Mouse (Mus musculus): Measurements from ENCODE around the gene Ano4.
A peak's percentile ranks its signal among the peaks of the same experiment; 100 is the strongest.
"Not testable (repeated sequence)": the region's sequence is repeated elsewhere in the genome, so short reads cannot be mapped to it uniquely, and the experiment has no call there.

Gene Ano4

GRCm38 (mm10) chr10:89121391-89121790 is 223.2 kb downstream of the Ano4 start:
- peak; percentile 20 for DNase-seq (ENCODE audit: low read depth)

DNA sequence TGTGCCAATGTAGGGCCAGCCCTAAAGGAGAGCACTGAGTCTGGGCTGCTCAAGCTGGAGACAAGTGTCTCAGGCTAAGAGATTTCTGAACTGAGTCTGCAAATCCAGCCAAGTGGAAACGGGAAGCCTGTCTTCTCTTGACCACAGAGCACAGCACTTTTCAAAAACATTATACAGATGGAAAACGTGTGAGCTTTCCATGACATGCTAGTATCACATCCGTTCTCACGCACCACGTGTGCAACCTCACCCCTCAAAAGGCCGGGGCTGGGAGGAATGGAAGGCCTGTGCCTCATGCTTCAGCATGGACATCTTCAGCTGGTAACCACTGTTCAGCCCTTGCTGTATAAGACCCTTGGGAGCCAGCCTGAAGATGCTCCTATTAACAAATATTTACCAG is 230.2 kb downstream of the Ano4 start:
- no peak for DNase-seq (ENCODE audit: low read depth)

DNA sequence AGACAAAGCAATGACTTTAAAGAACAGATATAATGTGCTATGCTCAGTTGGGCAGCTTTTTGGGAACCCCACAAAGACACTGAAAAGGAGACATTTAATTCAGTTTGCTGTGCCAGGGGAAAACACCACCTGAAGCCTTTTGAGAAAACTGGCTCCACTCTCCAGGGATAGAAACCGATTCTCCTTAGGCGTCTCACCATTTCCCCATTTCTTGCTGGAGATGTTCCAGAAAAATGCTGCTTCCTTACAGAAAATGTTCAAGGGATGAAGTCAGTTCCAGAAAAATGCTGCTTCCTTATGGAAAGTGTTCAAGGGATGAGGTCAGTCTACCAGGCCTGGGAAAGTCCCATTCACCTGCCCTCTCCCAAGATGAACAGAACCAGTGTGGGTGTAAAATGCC is 233.1 kb downstream of the Ano4 start:
- DNase-seq (ENCODE audit: low read depth): no peak

- no peak for DNase-seq (ENCODE audit: low read depth)
Measured at GRCm38 (mm10) chr10:89110917-89111316, 233.6 kb downstream of the Ano4 start.

DNA sequence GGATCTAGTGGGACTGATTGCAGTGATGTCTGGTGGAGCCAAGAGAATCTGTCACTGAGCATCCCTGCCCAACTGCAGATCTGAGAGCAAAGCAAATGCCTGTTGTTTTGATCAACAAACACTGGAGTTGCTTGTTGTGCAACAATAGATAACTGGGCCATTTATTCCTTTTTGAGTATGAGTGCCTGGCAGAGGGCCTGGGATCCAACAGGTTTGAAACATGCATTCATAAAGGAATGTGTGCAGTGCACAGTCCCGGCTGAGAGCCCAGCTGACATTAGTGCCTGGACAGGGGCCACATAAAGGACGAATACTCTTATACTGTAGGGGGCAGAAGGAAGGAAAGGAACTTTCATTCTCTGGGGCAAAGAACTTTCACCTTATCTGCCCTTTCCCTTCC is 241.0 kb downstream of the Ano4 start:
- DNase-seq (ENCODE audit: low read depth): no peak

GRCm38 (mm10) chr10:89102025-89102424 is 242.5 kb downstream of the Ano4 start:
- DNase-seq (ENCODE audit: low read depth): no peak

DNA sequence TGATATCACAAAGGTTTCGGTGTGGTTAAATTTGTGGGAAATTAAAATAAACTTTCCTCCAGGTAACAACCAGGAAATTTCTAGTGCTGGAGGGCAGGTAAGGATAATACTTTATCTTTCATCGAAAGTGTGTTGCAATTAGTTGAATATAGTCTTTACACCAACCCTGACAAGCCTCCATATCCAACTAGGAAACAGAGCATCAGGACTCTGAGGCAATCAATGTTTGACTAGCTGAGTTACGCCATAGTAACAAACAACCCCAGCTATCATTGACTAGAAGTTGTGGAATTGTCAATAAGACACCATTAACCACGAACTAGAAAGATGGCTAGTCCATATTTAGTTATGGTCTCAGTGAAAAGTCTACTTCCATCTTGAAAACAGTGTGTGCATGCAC is 246.4 kb downstream of the Ano4 start:
- DNase-seq (ENCODE audit: low read depth): no peak

DNA sequence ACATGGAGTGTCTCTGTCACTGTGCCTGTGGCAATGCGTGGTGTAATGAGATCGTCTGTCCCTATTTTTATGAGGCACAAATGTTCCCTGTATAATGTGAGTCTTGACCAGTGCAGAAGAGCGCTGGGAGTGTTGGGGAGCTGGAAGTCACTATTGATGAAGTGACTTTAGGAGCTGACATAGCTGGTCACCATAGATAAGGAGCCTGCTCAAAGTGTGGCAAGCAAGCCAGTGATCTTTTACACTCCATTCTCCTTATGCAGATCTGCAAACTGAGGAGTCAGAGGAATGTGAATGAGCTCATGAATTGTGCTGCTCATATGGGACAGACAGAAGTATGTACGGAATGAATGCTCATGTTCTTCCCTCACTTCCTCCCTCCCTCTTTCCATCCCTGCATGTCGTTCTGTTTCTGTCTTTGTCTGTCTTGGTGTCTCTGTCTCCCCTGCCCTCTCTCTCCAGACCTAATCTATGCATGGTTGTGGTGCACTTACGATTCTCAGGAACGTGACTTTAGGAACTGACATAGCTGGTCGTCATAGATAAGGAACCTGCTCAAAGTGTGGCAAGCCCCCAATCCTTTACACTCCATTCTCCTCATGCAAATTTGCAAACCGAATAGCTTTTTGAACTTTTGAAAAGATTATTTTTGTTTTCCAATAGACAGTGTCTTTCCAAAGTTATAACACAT is 252.1 kb downstream of the Ano4 start:
- DNase-seq (ENCODE audit: low read depth): no peak

DNA sequence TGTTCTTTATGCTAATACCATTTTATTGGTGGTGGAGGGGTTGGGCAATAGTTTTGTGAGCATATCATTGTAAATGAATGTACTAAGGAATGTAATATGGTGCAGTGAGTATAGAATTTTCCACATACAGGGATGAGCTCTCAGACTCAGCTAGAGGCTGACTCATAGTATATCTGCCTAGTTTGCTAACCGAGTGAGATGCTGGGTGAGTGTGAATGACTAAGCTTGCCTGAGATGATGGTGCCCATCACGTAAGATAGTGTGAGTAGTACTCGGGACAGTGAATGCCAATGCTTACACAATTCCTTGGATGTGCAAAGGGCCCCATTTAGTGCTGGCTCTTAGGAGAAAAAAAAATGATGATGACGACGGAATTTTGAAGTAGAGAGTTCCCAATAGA is 267.1 kb downstream of the Ano4 start:
- no peak for DNase-seq (ENCODE audit: low read depth)

DNA sequence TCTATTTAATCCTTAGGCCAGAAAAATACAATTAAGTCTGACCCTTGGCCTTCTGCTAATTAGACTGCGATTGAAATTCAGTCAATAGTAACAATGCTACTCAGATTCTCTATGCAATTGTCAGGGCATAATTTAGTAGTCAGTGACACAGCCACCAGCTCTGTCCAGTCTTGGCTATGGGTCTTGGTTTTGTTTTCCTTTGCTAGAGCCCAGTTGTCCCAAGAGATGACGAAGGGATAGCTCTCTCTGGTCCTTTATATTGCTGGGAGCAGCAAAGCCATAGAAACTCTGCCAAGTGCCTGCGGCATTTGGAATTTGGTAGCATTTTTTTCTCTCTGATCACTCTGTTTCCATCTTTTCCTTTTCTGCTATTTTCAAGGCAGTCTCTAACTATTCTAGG is 288.7 kb downstream of the Ano4 start:
- no peak for DNase-seq (ENCODE audit: low read depth)

GRCm38 (mm10) chr10:89044921-89045320 is 299.6 kb downstream of the Ano4 start:
- DNase-seq (ENCODE audit: low read depth): not testable (repeated sequence)

GRCm38 (mm10) chr10:89044166-89044565 is 300.4 kb downstream of the Ano4 start:
- no peak for DNase-seq (ENCODE audit: low read depth)

DNA sequence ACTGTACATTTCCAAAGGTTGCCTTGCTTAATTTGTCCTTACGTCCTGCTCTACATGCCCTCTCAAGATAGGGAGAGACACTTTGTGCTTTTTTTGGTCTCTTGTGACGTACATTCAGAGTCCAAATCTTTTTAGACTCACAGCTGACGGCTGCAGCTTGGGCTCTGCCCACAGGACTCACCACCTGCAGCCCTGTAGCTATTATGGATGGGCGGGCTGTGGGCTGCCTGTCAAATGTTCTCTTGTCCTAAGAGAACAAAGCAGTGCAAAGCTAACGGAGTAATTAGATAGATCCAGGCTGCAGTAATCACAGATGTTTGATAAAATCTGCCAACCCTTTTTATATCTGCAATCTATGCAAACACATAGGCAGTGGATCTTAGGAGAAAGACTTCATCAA is 325.6 kb downstream of the Ano4 start:
- no peak for DNase-seq (ENCODE audit: low read depth)

DNA sequence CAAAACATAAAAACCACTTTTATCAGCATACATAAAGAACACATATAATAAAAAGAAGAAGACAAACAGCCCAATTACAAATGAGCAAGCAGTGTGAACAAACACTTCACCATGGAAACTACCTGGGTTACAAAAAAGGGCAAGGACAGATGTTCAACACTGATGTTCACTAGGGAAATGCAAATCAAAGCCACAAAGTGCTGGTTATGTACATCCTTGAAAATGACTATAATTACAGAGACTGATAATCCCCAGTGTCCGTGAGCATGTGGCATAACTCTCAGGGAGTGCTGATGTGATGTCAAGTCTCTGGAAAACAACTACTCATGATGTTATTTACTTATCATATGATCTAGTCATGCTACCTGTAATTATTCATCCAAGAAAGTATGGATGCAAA is 336.3 kb downstream of the Ano4 start:
- no peak for DNase-seq (ENCODE audit: low read depth)

DNA sequence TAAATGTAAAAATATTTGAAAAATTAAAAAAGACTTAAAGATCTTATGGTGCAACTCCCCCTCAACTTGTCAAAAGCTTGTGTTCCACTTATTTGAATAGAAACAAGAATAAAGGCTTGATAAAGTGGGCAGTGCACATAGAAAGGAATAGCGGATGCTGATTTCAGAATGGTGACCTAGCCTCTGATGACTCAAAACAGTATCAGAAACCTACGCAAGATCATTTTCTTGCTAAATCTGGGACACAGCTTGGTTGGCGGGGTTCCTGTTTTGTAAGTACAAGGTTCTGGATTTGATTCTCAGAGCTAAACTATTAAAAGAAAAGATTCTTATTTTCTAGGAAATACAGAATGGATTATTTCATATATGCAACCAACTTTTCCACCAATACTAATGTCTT is 340.0 kb downstream of the Ano4 start:
- no peak for DNase-seq (ENCODE audit: low read depth)

DNA sequence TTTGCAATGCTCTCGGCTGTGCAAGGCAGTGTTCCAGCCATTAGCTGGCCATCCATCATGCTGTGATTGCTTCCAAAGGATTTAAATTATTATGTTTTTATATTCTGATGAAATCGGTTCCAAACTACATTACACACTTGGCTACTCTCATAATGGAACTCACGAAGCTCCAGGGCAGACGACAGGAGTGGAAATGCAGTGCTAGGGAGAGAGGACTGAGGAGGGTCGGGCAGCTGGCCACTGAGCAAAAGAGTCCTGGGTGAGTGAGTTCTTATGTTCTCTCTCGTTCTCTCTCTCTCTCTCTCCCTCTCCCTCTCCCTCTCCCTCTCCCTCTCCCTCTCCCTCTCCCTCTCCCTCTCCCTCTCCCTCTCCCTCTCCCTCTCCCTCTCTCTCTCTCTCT is 357.6 kb downstream of the Ano4 start:
- no peak for DNase-seq (ENCODE audit: low read depth)

- DNase-seq (ENCODE audit: low read depth): peak; percentile 15
Measured at GRCm38 (mm10) chr10:88983444-88983843, 361.1 kb downstream of the Ano4 start.

DNA sequence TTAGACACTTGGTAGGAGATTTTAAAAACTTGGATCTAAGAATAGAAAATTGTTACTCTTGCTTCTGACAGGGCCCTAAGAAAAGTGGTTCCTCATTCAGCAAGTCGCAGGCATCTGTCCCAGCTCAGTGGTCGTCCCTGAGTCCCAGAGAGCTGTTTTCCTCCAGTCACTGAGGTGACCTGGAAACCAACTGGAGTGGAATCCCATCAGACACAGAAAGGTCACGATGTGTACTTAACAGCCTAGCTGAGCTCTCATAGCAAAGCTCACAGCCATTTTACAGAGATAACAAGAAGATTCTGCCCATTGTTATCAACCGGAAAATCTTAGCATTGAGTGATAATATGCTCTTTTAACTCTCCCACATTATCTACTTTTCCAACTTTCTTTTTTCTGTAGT is 365.1 kb downstream of the Ano4 start:
- DNase-seq (ENCODE audit: low read depth): no peak

DNA sequence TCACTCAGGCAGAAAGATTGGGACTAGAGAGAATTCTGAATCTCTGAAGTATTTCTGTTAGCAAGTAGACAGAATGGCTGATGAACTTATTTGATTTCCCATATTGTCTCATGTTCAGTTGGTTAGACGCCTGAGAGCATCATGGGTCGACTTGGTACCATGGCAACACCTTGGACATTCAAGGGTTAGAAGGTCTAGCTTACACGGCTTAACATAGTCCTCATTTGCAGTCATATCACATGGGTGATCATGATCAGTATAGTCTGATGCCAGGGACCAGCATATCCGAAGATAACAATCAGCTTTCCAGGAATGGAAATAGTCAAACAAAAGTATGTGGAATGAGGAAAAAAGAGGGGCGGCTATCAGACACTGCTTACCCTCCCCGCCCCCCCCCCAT is 365.6 kb downstream of the Ano4 start:
- no peak for DNase-seq (ENCODE audit: low read depth)

DNA sequence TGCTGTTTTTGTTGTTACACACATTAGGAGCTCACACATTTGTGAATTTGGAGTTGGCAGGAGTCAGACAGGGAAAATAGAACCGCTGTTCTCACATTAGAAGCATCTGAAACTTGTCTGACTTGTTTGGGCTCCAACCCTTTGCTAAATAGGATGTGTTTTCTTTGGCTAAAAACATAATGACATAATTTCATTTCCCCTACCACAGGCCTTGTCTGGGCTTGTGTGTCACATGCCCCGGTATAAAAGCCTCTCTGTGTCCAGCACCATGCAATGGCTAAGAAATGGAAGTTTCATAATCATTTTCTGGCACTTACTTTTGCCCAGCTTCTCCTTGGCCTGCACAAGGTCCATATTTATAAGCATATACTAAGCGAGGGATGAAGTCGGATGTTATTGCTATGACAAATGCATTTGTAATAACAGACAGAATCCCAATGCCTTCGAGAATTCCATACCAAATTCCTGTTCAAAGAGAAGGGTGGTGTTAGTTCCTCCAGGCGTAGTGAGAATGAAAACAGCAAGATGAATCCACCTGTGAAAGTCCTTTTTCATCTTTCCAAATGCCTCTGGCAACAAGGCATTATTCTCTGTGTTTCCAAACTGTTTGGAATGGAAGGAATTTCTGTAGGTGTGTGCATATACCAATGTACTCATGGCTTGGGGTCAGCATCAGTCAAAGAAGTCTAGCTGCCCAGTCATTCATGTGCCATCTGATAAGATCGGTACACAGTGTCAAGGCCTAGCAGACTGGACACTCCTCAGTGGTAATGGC is 373.4 kb downstream of the Ano4 start:
- DNase-seq (ENCODE audit: low read depth): no peak

GRCm38 (mm10) chr10:88968586-88968985 is 376.0 kb downstream of the Ano4 start:
- no peak for DNase-seq (ENCODE audit: low read depth)

DNA sequence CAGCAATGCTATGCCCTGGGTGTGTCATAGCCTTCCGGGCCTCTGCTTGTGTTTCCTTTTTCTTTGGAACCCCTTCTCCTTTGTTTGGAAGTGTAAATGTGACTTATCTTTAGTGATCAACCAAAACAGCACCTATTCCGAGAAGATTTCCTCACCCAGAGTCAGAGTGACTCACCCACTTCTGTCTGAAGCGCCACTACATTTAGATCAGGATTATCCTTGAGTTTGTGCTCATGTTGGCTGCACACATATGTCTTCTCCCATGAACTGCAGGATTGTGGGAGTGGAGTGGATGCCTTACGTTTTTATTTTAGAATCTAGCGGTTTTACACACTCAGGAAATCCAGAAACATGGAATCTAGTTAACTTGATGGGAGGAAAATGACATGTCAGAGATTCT is 383.8 kb downstream of the Ano4 start:
- DNase-seq (ENCODE audit: low read depth): no peak

DNA sequence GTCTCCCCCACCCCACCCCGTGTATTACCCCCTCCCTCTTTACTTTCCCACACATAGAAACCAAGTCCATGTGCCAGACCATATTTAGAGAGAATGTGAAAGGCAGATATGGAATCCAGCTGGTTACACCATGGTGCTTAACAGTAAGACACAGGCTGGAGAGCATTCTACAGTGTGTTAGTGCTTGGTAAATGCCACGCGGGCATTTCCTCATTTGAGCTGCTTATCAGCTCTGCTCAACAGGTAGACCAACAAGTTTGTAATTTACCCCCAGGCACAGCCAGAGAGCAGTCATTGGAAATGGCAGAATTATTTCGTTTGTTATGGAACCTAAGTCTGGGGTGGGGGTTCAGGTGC is 394.3 kb downstream of the Ano4 start:
- DNase-seq (ENCODE audit: low read depth): no peak
